Mouse (Mus musculus): ENCODE measurements around the gene Mmp9. TPM values are rescaled to one million over a fixed set of nuclear protein-coding genes. Genes with fewer than 3 reads are reported as not detected.

Mmp9 gene
- polyA plus RNA-seq, 1 experiment from 2014 or later: 22.5 TPM

- Histone ChIP-seq H3K4me2 (ENCODE audit: low read length) (peak overlapping the region; percentile 48), H3K9me3 (ENCODE audit: control insufficient read depth, low read length) (no peaks in the 10 kb centered on the region), H3K9ac (ENCODE audit: low read depth, low read length) (peak overlapping the region; percentile 57), H3K36me3 (ENCODE audit: control insufficient read depth, insufficient read depth, low read length) (peaks cover 25% of the 10 kb centered on the region), H3K27me3 (replicated peaks; ENCODE audit: control insufficient read depth, insufficient read depth, low read length) (no peaks in the 10 kb centered on the region), H3K27ac (ENCODE audit: low read depth, low read length) (no peak overlapping the region), H3K4me1 (ENCODE audit: control insufficient read depth, insufficient read depth, low read depth, low read length) (peaks cover 14% of the 10 kb centered on the region), H3K4me3 (ENCODE audit: low read length) (peak overlapping the region; percentile 18)
- WGBS: 3% methylated on average over 41 of the region's 52 CpGs
- no peak for ATAC-seq
Measured at GRCm38 (mm10) chr2:164997721-164998428, 57.3 kb downstream of the Mmp9 start.

GRCm38 (mm10) chr2:165001958-165002357, 61.4 kb downstream of the Mmp9 start:
- Histone ChIP-seq H3K4me2 (ENCODE audit: low read length) (no peak overlapping the region), H3K9me3 (ENCODE audit: control insufficient read depth, low read length) (no peaks in the 10 kb centered on the region), H3K4me3 (ENCODE audit: low read length) (no peak overlapping the region), H3K27ac (ENCODE audit: low read depth, low read length) (no peak overlapping the region), H3K4me1 (ENCODE audit: control insufficient read depth, insufficient read depth, low read depth, low read length) (peaks cover 14% of the 10 kb centered on the region), H3K36me3 (ENCODE audit: control insufficient read depth, insufficient read depth, low read length) (peaks cover 47% of the 10 kb centered on the region), H3K27me3 (replicated peaks; ENCODE audit: control insufficient read depth, insufficient read depth, low read length) (no peaks in the 10 kb centered on the region), H3K9ac (ENCODE audit: low read depth, low read length) (no peak overlapping the region)
- no peak for ATAC-seq
- whole genome bisulfite sequencing: 89% methylated on average over 13 of the region's 13 CpGs

- no peak overlapping the region for H3K27ac ChIP-seq (ENCODE audit: low read depth, low read length)
- WGBS: 69% methylated on average over 3 of the region's 3 CpGs
- ATAC-seq: no peak
Measured at GRCm38 (mm10) chr2:165003108-165003507, 62.5 kb downstream of the Mmp9 start.

GRCm38 (mm10) chr2:165004237-165004636, 63.7 kb downstream of the Mmp9 start:
- Histone ChIP-seq H3K27me3 (replicated peaks; ENCODE audit: control insufficient read depth, insufficient read depth, low read length) (no peaks in the 10 kb centered on the region), H3K36me3 (ENCODE audit: control insufficient read depth, insufficient read depth, low read length) (peaks cover 67% of the 10 kb centered on the region), H3K27ac (ENCODE audit: low read depth, low read length) (no peak overlapping the region), H3K4me2 (ENCODE audit: low read length) (no peak overlapping the region), H3K4me3 (ENCODE audit: low read length) (no peak overlapping the region), H3K4me1 (ENCODE audit: control insufficient read depth, insufficient read depth, low read depth, low read length) (no peaks in the 10 kb centered on the region), H3K9ac (ENCODE audit: low read depth, low read length) (no peak overlapping the region), H3K9me3 (ENCODE audit: control insufficient read depth, low read length) (no peaks in the 10 kb centered on the region)
- WGBS: 86% methylated on average over 10 of the region's 10 CpGs
- ATAC-seq: no peak

More at GRCm38 (mm10) chr2:165003108-165003507, 62.5 kb downstream of the Mmp9 start:
- H3K4me1 ChIP-seq (ENCODE audit: control insufficient read depth, insufficient read depth, low read depth, low read length): peaks cover 4% of the 10 kb centered on the region
- H3K27me3 ChIP-seq (replicated peaks; ENCODE audit: control insufficient read depth, insufficient read depth, low read length): no peaks in the 10 kb centered on the region
- H3K9ac ChIP-seq (ENCODE audit: low read depth, low read length): no peak overlapping the region
- no peak overlapping the region for H3K4me2 ChIP-seq (ENCODE audit: low read length)
- H3K9me3 ChIP-seq (ENCODE audit: control insufficient read depth, low read length): no peaks in the 10 kb centered on the region
- H3K36me3 ChIP-seq (ENCODE audit: control insufficient read depth, insufficient read depth, low read length): peaks cover 58% of the 10 kb centered on the region
- no peak overlapping the region for H3K4me3 ChIP-seq (ENCODE audit: low read length)

Other genes with a start within 250 kb of the Mmp9 start
- not detected in 2 replicates for gene Spint4, start 242.3 kb upstream of the Mmp9 start, polyA plus RNA-seq (2015; fragmentation: Nextera tagmentation; extraction: Ambion mirVana)
- not detected in 2 replicates for gene Spint5, start 225.5 kb upstream of the Mmp9 start, polyA plus RNA-seq (2015; fragmentation: Nextera tagmentation; extraction: Ambion mirVana)
- gene Wfdc3, start 194.8 kb upstream of the Mmp9 start, polyA plus RNA-seq (2015; fragmentation: Nextera tagmentation; extraction: Ambion mirVana): 1.6 and 1.7 TPM in 2 replicates
- 55.9 and 60.0 TPM in 2 replicates for gene Dnttip1, start 194.8 kb upstream of the Mmp9 start, polyA plus RNA-seq (2015; fragmentation: Nextera tagmentation; extraction: Ambion mirVana)
- 69.0 and 75.0 TPM in 2 replicates for gene Ube2c, start 170.9 kb upstream of the Mmp9 start, polyA plus RNA-seq (2015; fragmentation: Nextera tagmentation; extraction: Ambion mirVana)
- gene Tnnc2, start 160.8 kb upstream of the Mmp9 start, polyA plus RNA-seq (2015; fragmentation: Nextera tagmentation; extraction: Ambion mirVana): 0.68 and 44.8 TPM in 2 replicates
- 45.3 and 47.5 TPM in 2 replicates for gene Snx21, start 155.0 kb upstream of the Mmp9 start, polyA plus RNA-seq (2015; fragmentation: Nextera tagmentation; extraction: Ambion mirVana)
- 22.2 TPM in 2 replicates for gene Acot8, start 135.9 kb upstream of the Mmp9 start, polyA plus RNA-seq (2015; fragmentation: Nextera tagmentation; extraction: Ambion mirVana)
- 16.4 and 17.1 TPM in 2 replicates for gene Zswim3, start 135.7 kb upstream of the Mmp9 start, polyA plus RNA-seq (2015; fragmentation: Nextera tagmentation; extraction: Ambion mirVana)
- gene Zswim1, start 118.1 kb upstream of the Mmp9 start, polyA plus RNA-seq (2015; fragmentation: Nextera tagmentation; extraction: Ambion mirVana): 26.1 and 32.7 TPM in 2 replicates
- not detected in 2 replicates for gene Spata25, start 112.2 kb upstream of the Mmp9 start, polyA plus RNA-seq (2015; fragmentation: Nextera tagmentation; extraction: Ambion mirVana)
- gene Ctsa, start 107.9 kb upstream of the Mmp9 start, polyA plus RNA-seq (2015; fragmentation: Nextera tagmentation; extraction: Ambion mirVana): 108 and 114 TPM in 2 replicates
- gene Neurl2, start 107.3 kb upstream of the Mmp9 start, polyA plus RNA-seq (2015; fragmentation: Nextera tagmentation; extraction: Ambion mirVana): 6.7 and 7.8 TPM in 2 replicates
- 127 and 140 TPM in 2 replicates for gene Pltp, start 83.1 kb upstream of the Mmp9 start, polyA plus RNA-seq (2015; fragmentation: Nextera tagmentation; extraction: Ambion mirVana)
- gene Pcif1, start 61.5 kb upstream of the Mmp9 start, polyA plus RNA-seq (2015; fragmentation: Nextera tagmentation; extraction: Ambion mirVana): 71.3 and 77.6 TPM in 2 replicates
- 13.4 and 17.1 TPM in 2 replicates for gene Zfp335, start 29.0 kb upstream of the Mmp9 start, polyA plus RNA-seq (2015; fragmentation: Nextera tagmentation; extraction: Ambion mirVana)
- gene Slc12a5, start 20.0 kb downstream of the Mmp9 start, polyA plus RNA-seq (2015; fragmentation: Nextera tagmentation; extraction: Ambion mirVana): 52.7 and 54.9 TPM in 2 replicates
- gene Ncoa5, start 94.1 kb downstream of the Mmp9 start, polyA plus RNA-seq (2015; fragmentation: Nextera tagmentation; extraction: Ambion mirVana): 83.8 and 90.0 TPM in 2 replicates
- gene Cd40, start 114.8 kb downstream of the Mmp9 start, polyA plus RNA-seq (2015; fragmentation: Nextera tagmentation; extraction: Ambion mirVana): 6.1 and 7.9 TPM in 2 replicates
- not detected in 2 replicates for gene 1700025C18Rik, start 150.0 kb downstream of the Mmp9 start, polyA plus RNA-seq (2015; fragmentation: Nextera tagmentation; extraction: Ambion mirVana)

Data from hindbrain, embryonic 16.5 days (tissue).